Mouse (Mus musculus): ENCODE measurements around the gene Magi1. TPM values are rescaled to one million over a fixed set of nuclear protein-coding genes. Genes with fewer than 3 reads are reported as not detected.

Magi1 gene
- polyA plus RNA-seq, 1 experiment from 2014 or later = 9.8 TPM

- ATAC-seq (ENCODE audit: insufficient read depth, low FRiP score, low read depth) = no peak
- Histone ChIP-seq H3K27me3 (replicated peaks) (no peaks in the 10 kb centered on the region), H3K4me3 (replicated peaks) (no peak overlapping the region), H3K9me3 (no peaks in the 10 kb centered on the region), H3K9ac (no peak overlapping the region), H3K27ac (no peak overlapping the region), H3K4me2 (no peak overlapping the region), H3K36me3 (no peaks in the 10 kb centered on the region), H3K4me1 (peaks cover 8% of the 10 kb centered on the region; the same call in 1 of the 2 replicates)
- 31% methylated on average over 3 of the region's 3 CpGs for WGBS
Observed at GRCm38 (mm10) chr6:94069421-94069820, 214.3 kb downstream of the Magi1 start.

DNA sequence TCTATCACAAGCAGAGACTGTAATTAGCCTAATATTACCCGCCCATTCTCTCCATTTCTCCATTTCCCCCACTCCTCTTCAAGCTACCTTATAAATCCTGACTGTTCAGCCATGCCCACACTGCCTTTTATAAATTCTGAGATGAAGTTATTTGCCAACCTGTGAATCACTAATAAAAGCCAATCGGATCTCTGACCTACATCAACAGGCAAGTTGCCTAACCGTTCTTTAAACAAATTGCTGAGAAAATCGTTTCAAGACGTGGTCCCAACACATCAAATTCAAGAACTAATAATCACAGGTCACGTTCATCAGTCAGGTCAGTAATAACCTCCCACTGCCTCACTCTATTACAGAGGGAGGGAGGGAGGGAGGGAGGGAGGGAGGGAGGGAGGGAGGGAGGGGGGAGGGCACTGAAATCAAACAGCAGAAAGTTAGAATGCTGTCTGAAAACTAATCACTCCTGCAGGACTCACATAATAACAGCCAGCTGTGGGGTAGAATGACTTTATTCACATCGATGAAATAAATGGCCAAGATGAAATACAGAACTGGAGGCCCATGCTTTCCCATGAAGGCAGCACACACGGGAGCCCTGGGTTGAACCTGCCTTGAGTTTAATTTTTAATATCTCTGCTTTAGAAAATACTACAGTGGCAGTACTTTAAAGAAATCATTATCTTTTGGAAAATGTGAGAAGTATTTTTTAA, 215.8 kb downstream of the Magi1 start:
- ATAC-seq (ENCODE audit: insufficient read depth, low FRiP score, low read depth) = no peak
- H3K27ac ChIP-seq = no peak overlapping the region
- H3K9ac ChIP-seq = no peak overlapping the region

GRCm38 (mm10) chr6:94064832-94065231, 218.9 kb downstream of the Magi1 start:
- no peak overlapping the region; the same call in 1 of the 2 replicates for H3K27ac ChIP-seq
- no peaks in the 10 kb centered on the region for H3K9me3 ChIP-seq
- 42% methylated on average over 4 of the region's 4 CpGs for WGBS
- 0 out of 2 replicates have a peak, but pooled peaks cover 5% of the 10 kb centered on the region for H3K4me1 ChIP-seq
- H3K4me3 ChIP-seq (replicated peaks) = no peak overlapping the region
- no peaks in the 10 kb centered on the region for H3K27me3 ChIP-seq (replicated peaks)
- H3K9ac ChIP-seq = no peak overlapping the region
- H3K4me2 ChIP-seq = no peak overlapping the region
- no peaks in the 10 kb centered on the region for H3K36me3 ChIP-seq
- ATAC-seq (ENCODE audit: insufficient read depth, low FRiP score, low read depth) = no peak

More for the DNA sequence above, 215.8 kb downstream of the Magi1 start:
- H3K4me1 ChIP-seq = peaks cover 8% of the 10 kb centered on the region; the same call in 1 of the 2 replicates
- no peak overlapping the region for H3K4me3 ChIP-seq (replicated peaks)
- no peak overlapping the region for H3K4me2 ChIP-seq
- H3K36me3 ChIP-seq = no peaks in the 10 kb centered on the region
- no peaks in the 10 kb centered on the region for H3K9me3 ChIP-seq
- no peaks in the 10 kb centered on the region for H3K27me3 ChIP-seq (replicated peaks)
- WGBS = 41% methylated on average over 8 of the region's 8 CpGs

GRCm38 (mm10) chr6:94063542-94063941, 220.2 kb downstream of the Magi1 start:
- 76% methylated on average over 4 of the region's 4 CpGs for WGBS
- Histone ChIP-seq H3K4me2 (no peak overlapping the region), H3K27me3 (replicated peaks) (no peaks in the 10 kb centered on the region), H3K36me3 (no peaks in the 10 kb centered on the region), H3K4me3 (replicated peaks) (no peak overlapping the region), H3K9ac (no peak overlapping the region), H3K9me3 (no peaks in the 10 kb centered on the region), H3K27ac (no peak overlapping the region), H3K4me1 (no peaks in the 10 kb centered on the region)
- ATAC-seq (ENCODE audit: insufficient read depth, low FRiP score, low read depth) = no peak

DNA sequence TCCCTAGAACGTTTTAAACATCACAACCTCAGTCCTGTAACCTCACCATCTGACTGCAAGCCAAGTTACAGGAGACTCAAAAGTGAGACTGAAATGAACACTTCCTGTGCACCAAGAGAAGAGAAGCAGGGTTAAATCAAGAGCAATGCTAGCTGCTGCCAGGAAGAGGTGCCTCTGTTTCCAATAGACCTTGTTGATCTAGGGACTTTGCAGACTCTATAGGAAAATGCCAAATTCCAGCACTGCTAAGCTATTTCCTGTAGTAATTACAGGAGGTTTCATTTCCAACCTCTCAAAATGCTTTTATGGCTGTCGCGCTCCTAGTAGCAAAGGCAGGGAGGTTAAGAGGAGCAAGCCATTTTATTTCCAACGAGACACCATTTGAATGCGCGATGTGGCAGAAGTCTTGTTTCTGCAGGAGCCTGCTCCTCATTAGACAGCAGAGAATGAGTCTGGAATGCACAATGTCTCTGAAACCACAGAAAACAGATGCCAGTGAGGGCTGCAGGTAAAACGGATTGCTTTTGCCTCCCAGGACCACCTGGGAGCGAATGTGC, 222.2 kb downstream of the Magi1 start:
- no peak for ATAC-seq (ENCODE audit: insufficient read depth, low FRiP score, low read depth)
- Histone ChIP-seq H3K4me3 (replicated peaks) (no peak overlapping the region), H3K9ac (no peak overlapping the region), H3K27me3 (replicated peaks) (no peaks in the 10 kb centered on the region), H3K4me1 (no peaks in the 10 kb centered on the region), H3K4me2 (no peak overlapping the region), H3K9me3 (no peaks in the 10 kb centered on the region), H3K27ac (0 out of 2 replicates have a peak overlapping the region, but pooled peaks have one; percentile 11), H3K36me3 (no peaks in the 10 kb centered on the region)
- 58% methylated on average over 8 of the region's 8 CpGs for WGBS

DNA sequence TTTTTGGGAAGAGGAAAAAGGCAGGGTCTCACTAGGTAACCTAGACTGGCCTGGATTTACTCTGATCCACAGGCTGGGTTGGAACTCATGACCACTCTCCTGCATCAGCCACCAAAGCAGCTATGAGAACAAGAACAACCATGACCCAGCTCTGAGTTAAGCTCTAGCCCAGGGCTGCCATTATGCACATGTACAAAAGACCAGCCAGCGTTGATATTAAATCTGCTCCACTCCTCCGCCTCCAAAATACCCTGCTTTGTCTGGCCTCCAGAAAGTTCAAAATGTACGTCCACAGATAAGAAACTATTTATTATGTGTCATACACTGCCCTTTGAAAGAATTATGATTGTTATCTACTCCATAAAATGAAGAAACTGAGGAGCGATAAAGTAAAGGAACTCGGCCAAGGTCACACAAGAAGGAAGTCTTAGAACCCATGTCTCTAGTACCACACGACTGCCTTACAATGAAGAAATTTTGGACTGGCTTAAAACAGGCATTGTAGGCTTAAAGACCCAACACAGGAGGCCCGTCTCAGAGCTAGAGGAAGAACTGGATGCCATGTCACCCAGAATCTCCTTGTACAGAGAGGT, 223.0 kb downstream of the Magi1 start:
- no peak overlapping the region for H3K4me3 ChIP-seq (replicated peaks)

DNA sequence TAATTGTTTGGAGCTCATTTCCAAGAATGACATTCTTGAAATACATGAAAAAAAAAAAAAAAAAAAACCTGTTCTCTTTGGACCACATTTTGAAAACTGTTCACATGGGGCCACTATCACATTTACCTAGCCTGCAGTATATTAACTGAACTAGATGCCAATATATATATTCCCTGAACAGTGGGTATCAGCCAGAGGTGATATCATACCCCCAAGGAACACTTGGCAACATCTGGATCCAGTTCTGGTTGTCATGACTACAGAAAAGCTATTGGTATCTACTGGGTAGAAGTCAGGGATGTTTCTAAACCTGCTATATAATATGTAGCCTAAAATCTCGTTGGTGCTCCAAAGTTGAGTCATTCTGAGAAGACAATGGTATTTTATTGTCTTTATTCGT, 224.6 kb downstream of the Magi1 start:
- Histone ChIP-seq H3K36me3 (no peaks in the 10 kb centered on the region), H3K27me3 (replicated peaks) (no peaks in the 10 kb centered on the region), H3K9ac (no peak overlapping the region), H3K4me3 (replicated peaks) (no peak overlapping the region), H3K4me1 (no peaks in the 10 kb centered on the region), H3K9me3 (no peaks in the 10 kb centered on the region), H3K27ac (no peak overlapping the region), H3K4me2 (no peak overlapping the region)
- 85% methylated on average over 2 of the region's 2 CpGs for WGBS
- ATAC-seq (ENCODE audit: insufficient read depth, low FRiP score, low read depth) = no peak

More for the DNA sequence above, 223.0 kb downstream of the Magi1 start:
- H3K4me2 ChIP-seq = no peak overlapping the region
- ATAC-seq (ENCODE audit: insufficient read depth, low FRiP score, low read depth) = no peak
- 0 out of 2 replicates have a peak overlapping the region, but pooled peaks have one; percentile 11 for H3K27ac ChIP-seq
- no peak overlapping the region for H3K9ac ChIP-seq
- H3K36me3 ChIP-seq = no peaks in the 10 kb centered on the region
- H3K9me3 ChIP-seq = no peaks in the 10 kb centered on the region
- no peaks in the 10 kb centered on the region for H3K4me1 ChIP-seq
- 71% methylated on average over 7 of the region's 7 CpGs for WGBS
- H3K27me3 ChIP-seq (replicated peaks) = no peaks in the 10 kb centered on the region

GRCm38 (mm10) chr6:94053920-94054319, 229.8 kb downstream of the Magi1 start:
- Histone ChIP-seq H3K4me3 (replicated peaks) (no peak overlapping the region), H3K36me3 (no peaks in the 10 kb centered on the region), H3K9ac (no peak overlapping the region), H3K27ac (no peak overlapping the region), H3K4me2 (no peak overlapping the region), H3K27me3 (replicated peaks) (no peaks in the 10 kb centered on the region), H3K4me1 (no peaks in the 10 kb centered on the region), H3K9me3 (no peaks in the 10 kb centered on the region)
- no peak for ATAC-seq (ENCODE audit: insufficient read depth, low FRiP score, low read depth)
- 28% methylated on average over 1 of the region's 1 CpGs for WGBS

- no peaks in the 10 kb centered on the region for H3K4me1 ChIP-seq
- H3K9ac ChIP-seq = no peak overlapping the region
- H3K27ac ChIP-seq = no peak overlapping the region
- WGBS = 85% methylated on average over 4 of the region's 4 CpGs
- ATAC-seq (ENCODE audit: insufficient read depth, low FRiP score, low read depth) = no peak
- H3K9me3 ChIP-seq = no peaks in the 10 kb centered on the region
- no peaks in the 10 kb centered on the region for H3K36me3 ChIP-seq
- no peaks in the 10 kb centered on the region for H3K27me3 ChIP-seq (replicated peaks)
- H3K4me3 ChIP-seq (replicated peaks) = no peak overlapping the region
- H3K4me2 ChIP-seq = no peak overlapping the region
Observed at GRCm38 (mm10) chr6:94045180-94045579, 238.5 kb downstream of the Magi1 start.

- ATAC-seq (ENCODE audit: insufficient read depth, low FRiP score, low read depth) = no peak
- no peaks in the 10 kb centered on the region for H3K36me3 ChIP-seq
- H3K4me2 ChIP-seq = no peak overlapping the region
- 69% methylated on average over 7 of the region's 7 CpGs for WGBS
- H3K4me3 ChIP-seq (replicated peaks) = no peak overlapping the region
- no peaks in the 10 kb centered on the region for H3K4me1 ChIP-seq
- no peak overlapping the region for H3K9ac ChIP-seq
- no peaks in the 10 kb centered on the region for H3K27me3 ChIP-seq (replicated peaks)
- H3K27ac ChIP-seq = no peak overlapping the region
- no peaks in the 10 kb centered on the region for H3K9me3 ChIP-seq
Observed at GRCm38 (mm10) chr6:94043461-94043860, 240.3 kb downstream of the Magi1 start.

GRCm38 (mm10) chr6:94040093-94040492, 243.6 kb downstream of the Magi1 start:
- Histone ChIP-seq H3K36me3 (no peaks in the 10 kb centered on the region), H3K4me1 (no peaks in the 10 kb centered on the region), H3K9me3 (no peaks in the 10 kb centered on the region), H3K27me3 (replicated peaks) (no peaks in the 10 kb centered on the region), H3K27ac (no peak overlapping the region), H3K4me3 (replicated peaks) (no peak overlapping the region), H3K9ac (no peak overlapping the region), H3K4me2 (no peak overlapping the region)
- no peak for ATAC-seq (ENCODE audit: insufficient read depth, low FRiP score, low read depth)
- WGBS = 47% methylated on average over 2 of the region's 2 CpGs

GRCm38 (mm10) chr6:94038897-94039296, 244.8 kb downstream of the Magi1 start:
- no peak overlapping the region for H3K27ac ChIP-seq
- no peaks in the 10 kb centered on the region for H3K27me3 ChIP-seq (replicated peaks)
- no peak overlapping the region for H3K4me3 ChIP-seq (replicated peaks)
- no peaks in the 10 kb centered on the region for H3K4me1 ChIP-seq
- no peak overlapping the region for H3K4me2 ChIP-seq
- H3K9ac ChIP-seq = no peak overlapping the region
- WGBS = 89% methylated on average over 3 of the region's 3 CpGs
- ATAC-seq (ENCODE audit: insufficient read depth, low FRiP score, low read depth) = no peak
- H3K9me3 ChIP-seq = no peaks in the 10 kb centered on the region
- H3K36me3 ChIP-seq = no peaks in the 10 kb centered on the region
